Mouse (Mus musculus): ENCODE data around the gene Tmem255a. TPM values are rescaled to one million over a fixed set of nuclear protein-coding genes. Genes with fewer than 3 reads are reported as not detected.

The Tmem255a gene
- polyA plus RNA-seq, 1 experiment: 1.3 TPM

GRCm38 (mm10) chrX:38166592-38166991 is 85.6 kb downstream of the Tmem255a start:
- H3K27me3 ChIP-seq (ENCODE audit: control insufficient read depth, insufficient read depth, low read length): no peaks in the 10 kb centered on the region
- 80% methylated on average over 4 of the region's 4 CpGs for WGBS

DNA sequence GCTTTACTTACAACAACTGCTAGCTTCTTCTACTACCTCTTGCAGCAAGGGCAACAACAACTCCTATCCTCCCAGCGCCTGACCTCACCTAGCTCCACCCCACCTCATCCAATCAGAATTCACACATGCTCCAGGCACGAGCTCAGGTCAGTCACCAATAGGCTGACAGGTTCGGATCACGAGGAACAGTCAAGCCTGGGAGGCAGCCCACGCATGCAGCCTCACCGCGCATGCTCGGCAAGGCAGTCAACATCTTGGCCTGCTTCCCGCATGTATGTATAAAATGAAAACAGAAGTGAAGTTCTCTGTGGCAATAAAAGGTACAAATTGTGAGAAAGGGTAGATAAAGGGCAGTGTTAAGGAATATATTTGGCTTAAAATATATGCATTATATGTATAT is 86.2 kb downstream of the Tmem255a start:
- no peak overlapping the region for H3K4me3 ChIP-seq (ENCODE audit: extremely low read depth, insufficient read depth, insufficient read length)
- no peak for DNase-seq (ENCODE audit: low read depth in 1 of 2, low spot score in 2 of 2)
- H3K27ac ChIP-seq (ENCODE audit: insufficient read depth, low read length): no peak overlapping the region
- H3K4me1 ChIP-seq (ENCODE audit: control insufficient read depth, insufficient read depth, insufficient read length): no peaks in the 10 kb centered on the region
- TF ChIP-seq CTCF (IDR thresholded peaks at IDR 0.05; ENCODE audit: extremely low read depth, insufficient read depth, insufficient read length, insufficient replicate concordance): no peak
- no peak for TF ChIP-seq POLR2A (IDR thresholded peaks at IDR 0.05; ENCODE audit: low read depth, low read length)
- H3K27me3 ChIP-seq (ENCODE audit: control insufficient read depth, insufficient read depth, low read length): no peaks in the 10 kb centered on the region
- H3K36me3 ChIP-seq (ENCODE audit: control insufficient read depth, insufficient read depth, low read length): no peaks in the 10 kb centered on the region
- 83% methylated on average over 9 of the region's 9 CpGs for WGBS

More at GRCm38 (mm10) chrX:38166592-38166991, 85.6 kb downstream of the Tmem255a start:
- Histone ChIP-seq H3K27ac (ENCODE audit: insufficient read depth, low read length) (no peak overlapping the region), H3K36me3 (ENCODE audit: control insufficient read depth, insufficient read depth, low read length) (no peaks in the 10 kb centered on the region), H3K4me1 (ENCODE audit: control insufficient read depth, insufficient read depth, insufficient read length) (no peaks in the 10 kb centered on the region), H3K4me3 (ENCODE audit: extremely low read depth, insufficient read depth, insufficient read length) (no peak overlapping the region)
- DNase-seq (ENCODE audit: low read depth in 1 of 2, low spot score in 2 of 2): no peak
- TF ChIP-seq CTCF (IDR thresholded peaks at IDR 0.05; ENCODE audit: extremely low read depth, insufficient read depth, insufficient read length, insufficient replicate concordance) (no peak), POLR2A (IDR thresholded peaks at IDR 0.05; ENCODE audit: low read depth, low read length) (no peak)

DNA sequence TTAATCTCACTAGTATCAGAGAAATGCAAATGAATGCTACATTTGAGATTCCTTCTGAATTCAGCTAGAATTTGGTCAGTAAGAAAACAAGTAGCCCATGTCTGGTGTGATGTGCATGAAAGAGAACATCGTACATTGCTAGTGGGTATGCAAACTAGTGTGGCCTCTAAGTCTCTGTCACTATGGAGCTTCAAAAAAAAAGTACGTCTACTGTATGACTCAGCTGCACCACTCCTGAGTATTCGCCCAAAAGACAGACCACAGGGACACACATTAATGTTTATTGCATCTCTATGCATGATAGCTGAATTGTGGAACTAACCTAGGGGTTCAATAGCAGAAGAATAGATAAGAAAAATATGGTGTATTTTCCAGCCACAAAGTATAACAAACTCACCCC is 86.9 kb downstream of the Tmem255a start:
- WGBS: 75% methylated on average over 3 of the region's 3 CpGs

GRCm38 (mm10) chrX:38159097-38159496 is 93.1 kb downstream of the Tmem255a start:
- TF ChIP-seq CTCF (IDR thresholded peaks at IDR 0.05; ENCODE audit: extremely low read depth, insufficient read depth, insufficient read length, insufficient replicate concordance) (no peak), POLR2A (IDR thresholded peaks at IDR 0.05; ENCODE audit: low read depth, low read length) (no peak)
- Histone ChIP-seq H3K4me1 (ENCODE audit: control insufficient read depth, insufficient read depth, insufficient read length) (no peaks in the 10 kb centered on the region), H3K36me3 (ENCODE audit: control insufficient read depth, insufficient read depth, low read length) (no peaks in the 10 kb centered on the region), H3K4me3 (ENCODE audit: extremely low read depth, insufficient read depth, insufficient read length) (no peak overlapping the region), H3K27ac (ENCODE audit: insufficient read depth, low read length) (no peak overlapping the region), H3K27me3 (ENCODE audit: control insufficient read depth, insufficient read depth, low read length) (no peaks in the 10 kb centered on the region)
- DNase-seq (ENCODE audit: low read depth in 1 of 2, low spot score in 2 of 2): no peak
- 51% methylated on average over 1 of the region's 1 CpGs for WGBS

More for the DNA sequence above, 86.9 kb downstream of the Tmem255a start:
- Histone ChIP-seq H3K36me3 (ENCODE audit: control insufficient read depth, insufficient read depth, low read length) (no peaks in the 10 kb centered on the region), H3K27me3 (ENCODE audit: control insufficient read depth, insufficient read depth, low read length) (no peaks in the 10 kb centered on the region), H3K4me1 (ENCODE audit: control insufficient read depth, insufficient read depth, insufficient read length) (no peaks in the 10 kb centered on the region), H3K4me3 (ENCODE audit: extremely low read depth, insufficient read depth, insufficient read length) (no peak overlapping the region), H3K27ac (ENCODE audit: insufficient read depth, low read length) (no peak overlapping the region)
- DNase-seq (ENCODE audit: low read depth in 1 of 2, low spot score in 2 of 2): no peak
- TF ChIP-seq POLR2A (IDR thresholded peaks at IDR 0.05; ENCODE audit: low read depth, low read length) (no peak), CTCF (IDR thresholded peaks at IDR 0.05; ENCODE audit: extremely low read depth, insufficient read depth, insufficient read length, insufficient replicate concordance) (no peak)

Other genes starting within 250 kb of the Tmem255a start
- not detected in 2 replicates for gene Btg1-ps1, start 233.6 kb downstream of the Tmem255a start, polyA plus RNA-seq (2012; rRNA removed)
- gene Btg1-ps2, start 209.3 kb downstream of the Tmem255a start, polyA plus RNA-seq (2012; rRNA removed): 0.52 and 1.8 TPM in 2 replicates
- gene Rhox10, start 186.0 kb downstream of the Tmem255a start, polyA plus RNA-seq (2012; rRNA removed): not detected in 2 replicates
- gene Rhox11, start 167.3 kb downstream of the Tmem255a start, polyA plus RNA-seq (2012; rRNA removed): not detected in 2 replicates
- gene Rhox12, start 141.5 kb downstream of the Tmem255a start, polyA plus RNA-seq (2012; rRNA removed): not detected in 2 replicates
- not detected in 2 replicates for gene Rhox13, start 131.2 kb downstream of the Tmem255a start, polyA plus RNA-seq (2012; rRNA removed)
- 2.7 and 2.9 TPM in 2 replicates for gene Zbtb33, start 62.6 kb downstream of the Tmem255a start, polyA plus RNA-seq (2012; rRNA removed)
- not detected in 2 replicates for gene Atp1b4, start 63.7 kb upstream of the Tmem255a start, polyA plus RNA-seq (2012; rRNA removed)
- 15.5 and 17.6 TPM in 2 replicates for gene Lamp2, start 204.0 kb upstream of the Tmem255a start, polyA plus RNA-seq (2012; rRNA removed)

All from spleen, adult 2 months (tissue).